Mouse (Mus musculus) thymus, adult 2 months (tissue): Measurements from ENCODE around the gene Lctl. TPM values are rescaled to one million over a fixed set of nuclear protein-coding genes. Genes with fewer than 3 reads are reported as not detected.

Source experiments
- DNase-seq: peaks from one replicate; pipeline ENCODE4 v3.0.0; 2021
- H3K27ac ChIP-seq: fragments of 200-500 bp; 2 replicates; pipeline ENCODE4 v1.5.1; 2012; ENCODE audit warnings: low read length, control low read depth; ENCODE audit not compliant: control insufficient read depth, insufficient read depth
- H3K27me3 ChIP-seq: fragments of 200-500 bp; 2 replicates; pipeline ENCODE4 v1.6.1; 2012; ENCODE audit warnings: mild to moderate bottlenecking, low read length, moderate library complexity, mixed read lengths; ENCODE audit not compliant: control insufficient read depth, insufficient read depth
- H3K36me3 ChIP-seq: fragments of 200-500 bp; 2 replicates; pipeline ENCODE4 v1.6.1; 2012; ENCODE audit warnings: mild to moderate bottlenecking, low read length, moderate library complexity; ENCODE audit not compliant: control insufficient read depth, insufficient read depth
- H3K4me1 ChIP-seq: fragments of 200-500 bp; replicated peaks from 2 replicates; pipeline ENCODE4 v1.6.1; 2012; ENCODE audit warnings: low read length; ENCODE audit not compliant: control insufficient read depth, insufficient read depth
- H3K4me3 ChIP-seq: fragments of 200-500 bp; 2 replicates; pipeline ENCODE4 v1.5.1; 2012; ENCODE audit warnings: mild to moderate bottlenecking, low read length, control low read depth, moderate library complexity; ENCODE audit not compliant: control insufficient read depth, insufficient read depth
- CTCF ChIP-seq: fragments of 200-500 bp; IDR thresholded peaks from 2 replicates; pipeline ENCODE4 v1.5.1; 2012; ENCODE audit warnings: mild to moderate bottlenecking, control low read depth, low read length, moderate library complexity, borderline replicate concordance; ENCODE audit not compliant: control insufficient read depth, poor library complexity, insufficient read depth; ENCODE audit errors: extremely low read depth
- POLR2A ChIP-seq: fragments of 200-500 bp; IDR thresholded peaks from 2 replicates; pipeline ENCODE4 v1.6.1; 2012; ENCODE audit warnings: mild to moderate bottlenecking, low read length, control low read depth, moderate library complexity; ENCODE audit not compliant: control insufficient read depth, poor library complexity, insufficient read depth; ENCODE audit errors: extremely low read depth
- WGBS: fragments of 180-500 bp; shearing (Covaris S2); methylation state at CpG from one replicate; pipeline ENCODE4 v1.1.7; 2018; 5-methylcytosine and 5-hydroxymethylcytosine counted together
- polyA plus RNA-seq: library from polyadenylated mRNA; depleted of rRNA; stranded (reverse); fragments of >200 nt; gene quantifications from 2 replicates; pipeline ENCODE4 v1.2.3, GENCODE M21; 2012; rRNA removed

The Lctl gene
- 1.4 and 2.7 TPM in 2 replicates for polyA plus RNA-seq

DNA sequence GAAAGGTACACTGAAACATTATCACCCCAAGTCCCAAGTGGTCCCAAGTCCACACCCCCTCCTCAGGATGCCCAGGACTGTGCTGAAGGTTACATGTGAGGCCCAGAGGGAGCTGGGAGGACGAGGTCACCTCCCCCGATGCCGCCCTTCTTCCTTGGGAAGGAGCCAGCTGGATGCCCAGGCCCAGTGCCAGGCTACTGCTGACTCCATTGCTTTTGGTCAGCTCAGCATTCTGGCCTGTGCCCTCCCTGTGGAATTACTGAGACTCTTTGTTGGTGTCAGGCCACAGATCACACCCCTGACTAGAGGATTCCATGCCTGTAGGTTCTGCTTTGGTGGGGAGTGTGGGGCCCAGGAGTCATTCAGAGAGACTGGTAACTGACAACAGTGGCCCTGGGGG, at the start of gene Lctl:
Lctl (plus strand) TSS at position 272 of the 400 bp plus-strand sequence.
- no peak for DNase-seq

DNA sequence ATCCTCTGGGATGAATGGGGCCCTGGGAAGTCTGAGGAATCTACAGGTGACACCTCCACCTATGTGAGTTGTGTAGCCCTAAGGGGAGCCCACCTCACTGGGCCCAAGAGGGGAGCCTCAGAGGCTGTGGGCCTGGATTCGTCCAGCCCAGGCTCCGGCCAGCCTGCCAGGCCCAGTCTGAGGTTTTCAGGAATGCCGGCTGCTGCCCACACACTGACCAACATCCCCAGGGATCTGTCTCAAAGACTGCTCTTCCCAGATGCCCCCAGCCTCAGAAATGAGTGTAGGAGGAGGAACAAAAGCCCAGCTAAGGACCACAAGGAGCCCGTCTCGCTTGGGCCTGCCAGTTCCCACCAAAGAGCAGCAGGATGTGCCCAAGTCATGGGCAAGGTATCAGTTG, 49.2 kb upstream of the Lctl start:
- TF ChIP-seq POLR2A: no peak
- TF ChIP-seq CTCF: no peak
- no peaks in the 10 kb centered on the region for H3K4me1 ChIP-seq
- WGBS: over 99% methylated on average over 5 of the region's 5 CpGs
- H3K36me3 ChIP-seq: no peaks in the 10 kb centered on the region
- no peak overlapping the region for H3K27ac ChIP-seq
- no peak for DNase-seq
- no peaks in the 10 kb centered on the region for H3K27me3 ChIP-seq
- no peak overlapping the region for H3K4me3 ChIP-seq

More for the DNA sequence above, at the start of gene Lctl:
- no peaks in the 10 kb centered on the region for H3K27me3 ChIP-seq
- WGBS: 86% methylated on average over 3 of the region's 3 CpGs
- H3K27ac ChIP-seq: no peak within 1 kb of the TSS
- no peak within 1 kb of the TSS for H3K4me3 ChIP-seq
- no peaks in the 10 kb centered on the region for H3K36me3 ChIP-seq
- no peaks in the 10 kb centered on the region for H3K4me1 ChIP-seq
- TF ChIP-seq CTCF (no peak), POLR2A (no peak)

DNA sequence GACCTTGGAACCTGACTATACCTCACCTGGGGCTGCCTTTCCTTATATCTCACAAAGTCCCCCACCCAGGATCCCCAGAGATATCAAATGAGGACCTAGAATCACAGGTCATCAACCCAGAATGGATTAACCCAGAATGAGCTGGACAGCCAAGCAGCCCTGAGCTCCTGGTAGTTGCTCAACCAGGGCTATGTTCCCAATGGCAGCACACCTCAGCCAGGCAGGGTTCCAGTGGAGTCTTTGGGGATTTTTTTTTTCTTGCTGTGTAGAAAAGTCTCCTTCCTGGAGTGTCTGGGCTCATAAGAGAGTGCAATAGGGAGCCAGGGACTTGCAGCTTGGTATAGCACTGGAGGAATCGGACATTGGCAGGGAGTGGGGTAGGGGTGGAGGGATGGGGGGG, 48.4 kb upstream of the Lctl start:
- Histone ChIP-seq H3K27ac (no peak overlapping the region), H3K36me3 (no peaks in the 10 kb centered on the region), H3K4me1 (no peaks in the 10 kb centered on the region), H3K27me3 (no peaks in the 10 kb centered on the region), H3K4me3 (no peak overlapping the region)
- DNase-seq: no peak
- 88% methylated on average over 1 of the region's 1 CpGs for WGBS
- TF ChIP-seq CTCF (no peak), POLR2A (no peak)

GRCm38 (mm10) chr9:64069131-64069530, 47.8 kb upstream of the Lctl start:
- H3K27me3 ChIP-seq: no peaks in the 10 kb centered on the region
- H3K4me3 ChIP-seq: no peak overlapping the region
- no peaks in the 10 kb centered on the region for H3K4me1 ChIP-seq
- DNase-seq: no peak
- H3K36me3 ChIP-seq: no peaks in the 10 kb centered on the region
- no peak overlapping the region for H3K27ac ChIP-seq
- whole genome bisulfite sequencing: 88% methylated on average over 5 of the region's 5 CpGs
- TF ChIP-seq CTCF: no peak
- no peak for TF ChIP-seq POLR2A

DNA sequence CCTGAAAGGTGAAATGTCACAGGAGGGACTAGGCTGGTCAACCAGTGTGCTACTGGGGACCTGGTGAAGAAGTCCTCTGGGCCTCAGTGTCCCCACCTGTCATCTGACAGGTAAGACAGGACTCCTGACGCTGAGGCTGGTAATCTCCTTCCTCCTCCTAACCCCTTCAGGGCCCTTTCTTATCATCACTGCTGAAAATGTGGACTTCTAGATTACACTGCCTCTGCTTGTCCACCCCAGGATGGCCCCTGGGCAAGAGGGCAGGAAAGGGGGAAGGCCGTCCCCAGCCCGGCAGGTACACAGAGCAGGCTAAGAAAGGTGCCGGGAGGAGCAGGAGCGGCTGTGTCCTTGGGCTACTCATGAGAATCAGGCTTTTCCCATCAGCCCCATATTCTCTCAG, 46.3 kb upstream of the Lctl start:
- Histone ChIP-seq H3K27ac (no peak overlapping the region), H3K27me3 (no peaks in the 10 kb centered on the region), H3K4me1 (no peaks in the 10 kb centered on the region), H3K4me3 (no peak overlapping the region), H3K36me3 (no peaks in the 10 kb centered on the region)
- WGBS: 97% methylated on average over 5 of the region's 5 CpGs
- no peak for DNase-seq
- TF ChIP-seq POLR2A: no peak
- TF ChIP-seq CTCF: no peak

- Histone ChIP-seq H3K4me1 (no peaks in the 10 kb centered on the region), H3K36me3 (no peaks in the 10 kb centered on the region), H3K27ac (no peak overlapping the region), H3K27me3 (no peaks in the 10 kb centered on the region), H3K4me3 (no peak overlapping the region)
- TF ChIP-seq CTCF (no peak), POLR2A (no peak)
- no peak for DNase-seq
- 97% methylated on average over 8 of the region's 8 CpGs for WGBS
These were observed 42.1 kb upstream of the Lctl start for GRCm38 (mm10) chr9:64074831-64075230.

GRCm38 (mm10) chr9:64076412-64076811, 40.5 kb upstream of the Lctl start:
- H3K4me1 ChIP-seq: no peaks in the 10 kb centered on the region

More at GRCm38 (mm10) chr9:64076412-64076811, 40.5 kb upstream of the Lctl start:
- Histone ChIP-seq H3K4me3 (no peak overlapping the region), H3K27ac (no peak overlapping the region), H3K27me3 (no peaks in the 10 kb centered on the region), H3K36me3 (no peaks in the 10 kb centered on the region)
- 95% methylated on average over 2 of the region's 2 CpGs for WGBS
- no peak for DNase-seq
- TF ChIP-seq POLR2A (no peak), CTCF (no peak)
